Mouse (Mus musculus): Measurements from ENCODE around the gene Sema4f. TPM values are rescaled to one million over a fixed set of nuclear protein-coding genes. Genes with fewer than 3 reads are reported as not detected.
A peak's percentile ranks its signal among the peaks of the same experiment; 100 is the strongest.

Gene Sema4f
- polyA plus RNA-seq, 2 experiments: 0.04 TPM; not detected in 1

DNA sequence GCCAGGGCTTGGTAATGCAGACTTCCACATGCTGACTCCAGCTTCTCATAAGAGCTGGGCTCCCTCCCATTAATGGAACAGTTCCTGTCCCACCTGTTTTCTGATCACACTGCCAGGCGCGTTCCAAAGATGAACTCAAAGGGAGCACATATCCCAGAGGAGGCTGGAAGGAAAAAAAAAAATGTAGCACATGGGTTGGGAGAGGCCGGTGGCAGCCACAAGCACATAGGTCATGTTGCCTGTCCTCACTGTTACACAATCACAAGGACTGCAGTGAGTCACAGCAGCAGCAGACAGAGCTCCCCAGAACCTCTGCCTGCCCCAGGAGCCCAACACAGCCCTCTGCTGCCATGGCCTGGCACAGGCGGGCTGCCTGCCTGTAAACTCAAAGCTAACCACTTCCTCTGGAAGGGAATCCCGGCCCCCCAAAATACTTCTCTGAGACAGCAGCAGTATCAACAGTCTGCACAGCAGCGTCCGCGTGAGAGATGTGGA is 76.1 kb downstream of the Sema4f start:
- H3K27ac ChIP-seq: no peak overlapping the region
- no peaks in the 10 kb centered on the region for H3K27me3 ChIP-seq (ENCODE audit: control insufficient read depth, insufficient read depth, low read length)
- H3K9me3 ChIP-seq (ENCODE audit: control insufficient read depth, low read length): no peaks in the 10 kb centered on the region
- peak in 2 of 3 experiments; percentile 15 to 27 for DNase-seq (ENCODE audit: low read depth in 3 of 3, low spot score in 3 of 3)
- H3K36me3 ChIP-seq (replicated peaks; ENCODE audit: control insufficient read depth, insufficient read depth, low read depth): no peaks in the 10 kb centered on the region
- TF ChIP-seq CTCF (IDR thresholded peaks at IDR 0.05; ENCODE audit: low read depth): peak; percentile 47
- no peak for TF ChIP-seq EP300 (IDR thresholded peaks at IDR 0.05; ENCODE audit: low read depth)
- peak; percentile 56 for ATAC-seq (ENCODE audit: insufficient read depth)
- peaks cover 0 to 8% of the 10 kb centered on the region in 2 experiments; a peak in 2 of 4 replicates for H3K4me1 ChIP-seq (replicated peaks; ENCODE audit: control insufficient read depth in 2 of 2, insufficient read depth in 2 of 2, low read length in 1 of 2)
- no peak overlapping the region for H3K9ac ChIP-seq (replicated peaks)
- no peak overlapping the region for H3K4me3 ChIP-seq (ENCODE audit: insufficient read depth in 1 of 2, low read depth in 2 of 2, low read length in 2 of 2)
- no peak overlapping the region for H3K4me2 ChIP-seq (ENCODE audit: low read depth)
- WGBS (ENCODE audit: insufficient replicate concordance): 25% methylated on average over 8 of the region's 8 CpGs

DNA sequence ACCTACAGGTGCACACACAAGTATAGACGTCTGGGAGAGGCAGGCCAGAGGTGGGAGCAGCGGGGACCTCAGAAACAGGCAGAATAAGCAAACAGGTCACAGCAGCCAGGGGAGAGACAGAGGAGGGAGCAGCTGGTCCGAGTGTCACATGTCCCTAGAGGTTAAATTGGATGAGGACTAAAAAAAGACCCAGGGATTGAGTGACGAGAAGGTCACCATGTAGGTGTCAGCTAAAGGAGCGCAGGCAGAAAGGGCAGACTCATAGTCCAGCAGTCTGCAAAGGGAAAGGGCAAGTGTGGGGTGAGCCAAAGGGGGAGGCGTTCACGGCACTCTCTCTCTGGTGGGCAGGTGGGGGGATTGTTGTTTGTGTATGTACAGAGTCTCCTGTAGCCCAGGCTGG is 77.1 kb downstream of the Sema4f start:
- Histone ChIP-seq H3K9me3 (ENCODE audit: control insufficient read depth, low read length) (no peaks in the 10 kb centered on the region), H3K4me2 (ENCODE audit: low read depth) (no peak overlapping the region), H3K4me3 (ENCODE audit: insufficient read depth in 1 of 2, low read depth in 2 of 2, low read length in 2 of 2) (no peak overlapping the region), H3K9ac (replicated peaks) (no peak overlapping the region), H3K27ac (no peak overlapping the region), H3K4me1 (replicated peaks; ENCODE audit: control insufficient read depth in 2 of 2, insufficient read depth in 2 of 2, low read length in 1 of 2) (peaks cover 0 to 8% of the 10 kb centered on the region in 2 experiments; a peak in 2 of 4 replicates), H3K36me3 (replicated peaks; ENCODE audit: control insufficient read depth, insufficient read depth, low read depth) (no peaks in the 10 kb centered on the region), H3K27me3 (ENCODE audit: control insufficient read depth, insufficient read depth, low read length) (no peaks in the 10 kb centered on the region)
- no peak for DNase-seq (ENCODE audit: low read depth in 3 of 3, low spot score in 3 of 3)
- ATAC-seq (ENCODE audit: insufficient read depth): peak; percentile 31
- WGBS (ENCODE audit: insufficient replicate concordance): 53% methylated on average over 7 of the region's 7 CpGs
- TF ChIP-seq EP300 (IDR thresholded peaks at IDR 0.05; ENCODE audit: low read depth): no peak
- TF ChIP-seq CTCF (IDR thresholded peaks at IDR 0.05; ENCODE audit: low read depth): no peak

- no peaks in the 10 kb centered on the region for H3K27me3 ChIP-seq (ENCODE audit: control insufficient read depth, insufficient read depth, low read length)
- H3K27ac ChIP-seq: no peak overlapping the region
- H3K36me3 ChIP-seq (replicated peaks; ENCODE audit: control insufficient read depth, insufficient read depth, low read depth): no peaks in the 10 kb centered on the region
- ATAC-seq (ENCODE audit: insufficient read depth): no peak
- H3K4me2 ChIP-seq (ENCODE audit: low read depth): no peak overlapping the region
- no peak overlapping the region for H3K9ac ChIP-seq (replicated peaks)
- H3K4me1 ChIP-seq (replicated peaks; ENCODE audit: control insufficient read depth in 2 of 2, insufficient read depth in 2 of 2, low read length in 1 of 2): peaks cover 0 to 8% of the 10 kb centered on the region in 2 experiments; a peak in 2 of 4 replicates
- H3K4me3 ChIP-seq (ENCODE audit: insufficient read depth in 1 of 2, low read depth in 2 of 2, low read length in 2 of 2): no peak overlapping the region
- 45% methylated on average over 3 of the region's 3 CpGs for WGBS (ENCODE audit: insufficient replicate concordance)
- no peak for TF ChIP-seq EP300 (IDR thresholded peaks at IDR 0.05; ENCODE audit: low read depth)
- TF ChIP-seq CTCF (IDR thresholded peaks at IDR 0.05; ENCODE audit: low read depth): no peak
- H3K9me3 ChIP-seq (ENCODE audit: control insufficient read depth, low read length): no peaks in the 10 kb centered on the region
- DNase-seq (ENCODE audit: low read depth in 3 of 3, low spot score in 3 of 3): no peak
Observed at GRCm38 (mm10) chr6:82862042-82862441, 77.5 kb downstream of the Sema4f start.

Other genes starting within 250 kb of the Sema4f start
- 11.9 and 15.3 TPM in 2 replicates for gene Pole4, start 234.4 kb downstream of the Sema4f start, polyA plus RNA-seq (2012; rRNA removed)
- gene Pole4, start 234.4 kb downstream of the Sema4f start, polyA plus RNA-seq (2014; fragmentation: Nextera tagmentation; extraction: Ambion mirVana): 53.5 and 56.6 TPM in 2 replicates
- gene Hk2, start 165.3 kb downstream of the Sema4f start, polyA plus RNA-seq (2012; rRNA removed): 2.4 and 3.2 TPM in 2 replicates
- gene Hk2, start 165.3 kb downstream of the Sema4f start, polyA plus RNA-seq (2014; fragmentation: Nextera tagmentation; extraction: Ambion mirVana): 2.5 and 5.6 TPM in 2 replicates
- gene M1ap, start 7.1 kb upstream of the Sema4f start, polyA plus RNA-seq (2012; rRNA removed): 7.7 and 9.4 TPM in 2 replicates
- gene M1ap, start 7.1 kb upstream of the Sema4f start, polyA plus RNA-seq (2014; fragmentation: Nextera tagmentation; extraction: Ambion mirVana): 14.4 and 15.0 TPM in 2 replicates
- 13.9 and 14.9 TPM in 2 replicates for gene Dok1, start 93.7 kb upstream of the Sema4f start, polyA plus RNA-seq (2012; rRNA removed)
- gene Dok1, start 93.7 kb upstream of the Sema4f start, polyA plus RNA-seq (2014; fragmentation: Nextera tagmentation; extraction: Ambion mirVana): 12.7 and 15.7 TPM in 2 replicates
- 0.92 and 1.6 TPM in 2 replicates for gene Loxl3, start 94.4 kb upstream of the Sema4f start, polyA plus RNA-seq (2012; rRNA removed)
- 1.1 TPM in 2 replicates for gene Loxl3, start 94.4 kb upstream of the Sema4f start, polyA plus RNA-seq (2014; fragmentation: Nextera tagmentation; extraction: Ambion mirVana)
- gene Aup1, start 114.8 kb upstream of the Sema4f start, polyA plus RNA-seq (2012; rRNA removed): 172 and 269 TPM in 2 replicates
- gene Aup1, start 114.8 kb upstream of the Sema4f start, polyA plus RNA-seq (2014; fragmentation: Nextera tagmentation; extraction: Ambion mirVana): 128 and 136 TPM in 2 replicates
- gene Htra2, start 115.5 kb upstream of the Sema4f start, polyA plus RNA-seq (2012; rRNA removed): 75.7 and 80.9 TPM in 2 replicates
- gene Htra2, start 115.5 kb upstream of the Sema4f start, polyA plus RNA-seq (2014; fragmentation: Nextera tagmentation; extraction: Ambion mirVana): 54.3 and 54.9 TPM in 2 replicates
- 7.7 and 7.8 TPM in 2 replicates for gene Dqx1, start 118.1 kb upstream of the Sema4f start, polyA plus RNA-seq (2012; rRNA removed)
- 2.9 and 3.1 TPM in 2 replicates for gene Dqx1, start 118.1 kb upstream of the Sema4f start, polyA plus RNA-seq (2014; fragmentation: Nextera tagmentation; extraction: Ambion mirVana)
- 0.05 TPM in 1 of 2 replicates, not detected in the other for gene Tlx2, start 130.5 kb upstream of the Sema4f start, polyA plus RNA-seq (2012; rRNA removed)
- not detected in 2 replicates for gene Tlx2, start 130.5 kb upstream of the Sema4f start, polyA plus RNA-seq (2014; fragmentation: Nextera tagmentation; extraction: Ambion mirVana)
- gene Pcgf1, start 138.1 kb upstream of the Sema4f start, polyA plus RNA-seq (2012; rRNA removed): 16.5 and 21.0 TPM in 2 replicates
- 15.0 and 19.7 TPM in 2 replicates for gene Pcgf1, start 138.1 kb upstream of the Sema4f start, polyA plus RNA-seq (2014; fragmentation: Nextera tagmentation; extraction: Ambion mirVana)
- gene Lbx2, start 146.6 kb upstream of the Sema4f start, polyA plus RNA-seq (2012; rRNA removed): 0.27 and 0.46 TPM in 2 replicates
- gene Lbx2, start 146.6 kb upstream of the Sema4f start, polyA plus RNA-seq (2014; fragmentation: Nextera tagmentation; extraction: Ambion mirVana): 0.35 TPM in 1 of 2 replicates, not detected in the other
- gene Ccdc142, start 161.8 kb upstream of the Sema4f start, polyA plus RNA-seq (2012; rRNA removed): 1.0 and 1.1 TPM in 2 replicates
- 0.23 and 0.39 TPM in 2 replicates for gene Ccdc142, start 161.8 kb upstream of the Sema4f start, polyA plus RNA-seq (2014; fragmentation: Nextera tagmentation; extraction: Ambion mirVana)
- 2.2 and 2.4 TPM in 2 replicates for gene Gm42688, start 161.8 kb upstream of the Sema4f start, polyA plus RNA-seq (2012; rRNA removed)
- 0.76 and 0.86 TPM in 2 replicates for gene Gm42688, start 161.8 kb upstream of the Sema4f start, polyA plus RNA-seq (2014; fragmentation: Nextera tagmentation; extraction: Ambion mirVana)
- 41.1 and 56.6 TPM in 2 replicates for gene Mrpl53, start 169.3 kb upstream of the Sema4f start, polyA plus RNA-seq (2012; rRNA removed)
- 87.1 and 87.4 TPM in 2 replicates for gene Mrpl53, start 169.3 kb upstream of the Sema4f start, polyA plus RNA-seq (2014; fragmentation: Nextera tagmentation; extraction: Ambion mirVana)
- 33.9 and 36.9 TPM in 2 replicates for gene Mogs, start 175.7 kb upstream of the Sema4f start, polyA plus RNA-seq (2012; rRNA removed)
- gene Mogs, start 175.7 kb upstream of the Sema4f start, polyA plus RNA-seq (2014; fragmentation: Nextera tagmentation; extraction: Ambion mirVana): 28.2 and 32.4 TPM in 2 replicates
- 27.7 and 33.6 TPM in 2 replicates for gene Wbp1, start 181.8 kb upstream of the Sema4f start, polyA plus RNA-seq (2012; rRNA removed)
- gene Wbp1, start 181.8 kb upstream of the Sema4f start, polyA plus RNA-seq (2014; fragmentation: Nextera tagmentation; extraction: Ambion mirVana): 22.0 and 27.1 TPM in 2 replicates
- gene Ino80b, start 185.7 kb upstream of the Sema4f start, polyA plus RNA-seq (2012; rRNA removed): 9.4 and 11.6 TPM in 2 replicates
- 4.4 and 5.2 TPM in 2 replicates for gene Ino80b, start 185.7 kb upstream of the Sema4f start, polyA plus RNA-seq (2014; fragmentation: Nextera tagmentation; extraction: Ambion mirVana)
- gene Rtkn, start 195.7 kb upstream of the Sema4f start, polyA plus RNA-seq (2012; rRNA removed): 11.1 TPM in 2 replicates
- gene Rtkn, start 195.7 kb upstream of the Sema4f start, polyA plus RNA-seq (2014; fragmentation: Nextera tagmentation; extraction: Ambion mirVana): 5.3 and 5.5 TPM in 2 replicates
- 0.15 and 0.44 TPM in 2 replicates for gene Wdr54, start 216.6 kb upstream of the Sema4f start, polyA plus RNA-seq (2012; rRNA removed)
- gene Wdr54, start 216.6 kb upstream of the Sema4f start, polyA plus RNA-seq (2014; fragmentation: Nextera tagmentation; extraction: Ambion mirVana): 0.32 and 0.35 TPM in 2 replicates
- not detected in 2 replicates for gene 1700003E16Rik, start 216.6 kb upstream of the Sema4f start, polyA plus RNA-seq (2012; rRNA removed)
- gene 1700003E16Rik, start 216.6 kb upstream of the Sema4f start, polyA plus RNA-seq (2014; fragmentation: Nextera tagmentation; extraction: Ambion mirVana): 0.06 and 0.15 TPM in 2 replicates
- gene Dctn1, start 226.2 kb upstream of the Sema4f start, polyA plus RNA-seq (2012; rRNA removed): 16.9 and 21.1 TPM in 2 replicates
- gene Dctn1, start 226.2 kb upstream of the Sema4f start, polyA plus RNA-seq (2014; fragmentation: Nextera tagmentation; extraction: Ambion mirVana): 22.5 and 24.0 TPM in 2 replicates

Data from liver, embryonic 14.5 days (tissue).